Mouse (Mus musculus): ENCODE measurements around the gene Vmn1r3. TPM values are rescaled to one million over a fixed set of nuclear protein-coding genes. Genes with fewer than 3 reads are reported as not detected.
A peak's percentile ranks its signal among the peaks of the same experiment; 100 is the strongest.
"Not testable (repeated sequence)": the region's sequence is repeated elsewhere in the genome, so short reads cannot be mapped to it uniquely, and the experiment has no call there.

The Vmn1r3 gene
- polyA plus RNA-seq (2015; fragmentation: Nextera tagmentation; extraction: Ambion mirVana): not detected in 2 replicates

DNA sequence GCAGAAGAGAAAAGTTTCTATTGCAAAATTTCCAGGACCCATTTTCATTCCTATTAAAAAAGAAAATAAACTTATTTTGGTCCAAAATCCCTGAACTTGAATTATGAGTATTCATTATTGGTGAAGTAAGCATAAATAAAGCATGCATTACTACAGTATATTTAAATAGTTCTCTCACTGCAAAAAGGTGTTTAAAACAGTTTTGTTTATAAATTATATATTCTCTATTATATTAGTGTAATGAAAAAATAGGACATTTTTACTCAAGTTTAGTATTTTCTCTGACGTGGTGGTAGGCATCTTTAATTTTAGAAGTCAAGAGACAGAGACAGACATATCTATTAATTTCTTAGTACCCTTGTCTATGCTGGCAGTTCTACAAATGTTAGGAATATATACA is at the start of gene Vmn1r3:
Vmn1r3 (minus strand) TSS at position 101 of the 400 bp plus-strand sequence.
- not testable (repeated sequence) for H3K4me2 ChIP-seq (replicated peaks); H3K36me3 ChIP-seq; H3K27ac ChIP-seq; H3K4me3 ChIP-seq; H3K9ac ChIP-seq; H3K27me3 ChIP-seq; ATAC-seq (ENCODE audit: low FRiP score, low read depth); H3K4me1 ChIP-seq
- 90% methylated on average over 1 of the region's 1 CpGs for WGBS
- peaks cover 16% of the 10 kb centered on the region for H3K9me3 ChIP-seq

DNA sequence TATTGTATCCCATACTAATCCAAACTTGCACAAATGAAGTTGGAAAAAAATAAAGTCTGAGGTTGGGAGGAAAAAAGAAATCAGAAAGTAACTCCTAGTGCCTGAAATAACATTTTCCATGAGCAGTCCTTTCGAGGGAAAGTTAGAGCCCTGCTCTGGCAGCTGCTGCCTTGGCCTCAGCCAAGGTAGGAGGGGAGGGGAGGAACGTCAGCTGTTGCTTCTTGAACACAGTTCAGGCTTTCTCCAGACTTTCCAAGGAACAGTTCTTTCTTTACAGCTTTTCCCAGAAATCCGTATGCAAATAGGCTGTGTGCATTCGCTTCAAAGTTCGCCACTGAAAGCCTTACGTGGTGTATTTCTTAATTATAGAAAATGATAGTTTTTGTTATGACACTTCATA is 46.9 kb upstream of the Vmn1r3 start:
- peak; percentile 62; the same call in 1 of the 2 replicates for ATAC-seq (ENCODE audit: low FRiP score, low read depth)
- Histone ChIP-seq H3K4me2 (replicated peaks) (no peak overlapping the region), H3K4me3 (no peak overlapping the region), H3K36me3 (no peaks in the 10 kb centered on the region), H3K9me3 (peaks cover 29% of the 10 kb centered on the region), H3K27me3 (0 out of 2 replicates have a peak, but pooled peaks cover 3% of the 10 kb centered on the region), H3K27ac (no peak overlapping the region), H3K9ac (no peak overlapping the region), H3K4me1 (0 out of 2 replicates have a peak, but pooled peaks cover 2% of the 10 kb centered on the region)
- 61% methylated on average over 6 of the region's 6 CpGs for WGBS

DNA sequence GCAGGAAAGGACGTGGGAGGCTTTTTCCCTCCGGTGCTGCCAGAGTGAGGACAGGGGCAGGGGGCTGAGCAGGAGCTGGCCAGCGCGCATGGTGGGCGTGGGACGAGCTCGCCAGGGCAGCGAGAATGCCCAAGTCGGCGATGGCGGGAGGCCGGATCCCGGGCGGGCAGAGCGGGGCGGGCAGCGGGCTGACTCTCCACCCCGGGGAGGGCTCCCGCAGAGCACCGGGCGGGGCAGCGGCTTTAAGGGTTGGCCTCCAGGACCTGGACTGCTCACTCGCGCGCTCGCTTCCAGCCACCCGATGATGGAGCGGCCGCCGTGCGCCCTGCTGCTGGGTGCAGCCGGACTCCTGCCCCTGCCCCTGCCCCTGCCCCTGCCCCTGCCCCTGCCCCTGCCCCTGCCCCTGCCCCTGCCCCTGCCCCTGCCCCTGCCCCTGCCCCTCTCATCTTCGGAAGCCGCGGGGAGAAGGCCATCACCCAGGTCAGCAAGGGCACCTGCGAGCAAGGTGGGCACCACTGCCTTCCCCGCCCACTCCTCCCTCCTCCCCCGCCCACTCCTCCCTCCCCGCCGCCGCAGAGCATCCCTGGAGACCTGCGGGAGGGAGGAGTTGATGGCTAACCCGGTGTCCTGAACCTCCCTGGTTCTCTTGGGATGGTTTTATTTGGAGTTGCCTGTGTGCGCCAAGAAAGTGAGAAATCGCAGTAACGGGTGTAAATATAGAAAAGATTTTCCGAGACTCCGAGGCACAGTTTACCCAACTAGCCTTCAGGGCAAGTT is 45.9 kb upstream of the Vmn1r3 start:
- peak overlapping the region; percentile 48; the same call in 1 of the 2 replicates for H3K9ac ChIP-seq
- WGBS: 4% methylated on average over 33 of the region's 48 CpGs
- 0 out of 2 replicates have a peak, but pooled peaks cover 3% of the 10 kb centered on the region for H3K27me3 ChIP-seq
- H3K4me2 ChIP-seq (replicated peaks): peak overlapping the region; percentile 74
- no peak for ATAC-seq (ENCODE audit: low FRiP score, low read depth)
- no peaks in the 10 kb centered on the region for H3K36me3 ChIP-seq
- peaks cover 33% of the 10 kb centered on the region for H3K9me3 ChIP-seq
- no peak overlapping the region for H3K27ac ChIP-seq
- 0 out of 2 replicates have a peak, but pooled peaks cover 2% of the 10 kb centered on the region for H3K4me1 ChIP-seq
- peak overlapping the region; percentile 44 for H3K4me3 ChIP-seq

DNA sequence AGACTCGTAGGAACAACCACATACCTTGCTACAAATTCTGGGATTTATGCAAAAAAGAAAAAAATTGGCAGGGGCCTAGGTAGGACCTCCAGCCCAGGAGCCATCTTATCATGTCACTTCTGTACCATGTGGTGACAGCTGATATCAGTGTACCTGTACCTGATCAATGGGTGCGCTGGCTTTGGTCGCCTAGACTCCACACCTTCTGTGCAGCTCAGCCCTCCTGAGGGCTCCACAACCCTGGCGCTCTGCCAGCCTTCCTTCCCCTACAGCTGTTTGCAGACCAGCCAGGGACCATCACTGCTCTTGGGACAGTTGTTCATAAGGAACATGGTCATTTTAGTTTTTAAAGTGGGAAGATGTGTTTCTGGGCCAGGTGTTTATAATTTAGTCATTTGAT is 44.4 kb upstream of the Vmn1r3 start:
- 69% methylated on average over 4 of the region's 4 CpGs for WGBS
- no peak overlapping the region for H3K9ac ChIP-seq
- no peak overlapping the region for H3K4me3 ChIP-seq
- no peak overlapping the region for H3K27ac ChIP-seq
- peak; percentile 34; the same call in 1 of the 2 replicates for ATAC-seq (ENCODE audit: low FRiP score, low read depth)
- no peaks in the 10 kb centered on the region for H3K36me3 ChIP-seq
- 0 out of 2 replicates have a peak, but pooled peaks cover 2% of the 10 kb centered on the region for H3K4me1 ChIP-seq
- no peak overlapping the region for H3K4me2 ChIP-seq (replicated peaks)
- 0 out of 2 replicates have a peak, but pooled peaks cover 3% of the 10 kb centered on the region for H3K27me3 ChIP-seq
- peaks cover 44% of the 10 kb centered on the region for H3K9me3 ChIP-seq

DNA sequence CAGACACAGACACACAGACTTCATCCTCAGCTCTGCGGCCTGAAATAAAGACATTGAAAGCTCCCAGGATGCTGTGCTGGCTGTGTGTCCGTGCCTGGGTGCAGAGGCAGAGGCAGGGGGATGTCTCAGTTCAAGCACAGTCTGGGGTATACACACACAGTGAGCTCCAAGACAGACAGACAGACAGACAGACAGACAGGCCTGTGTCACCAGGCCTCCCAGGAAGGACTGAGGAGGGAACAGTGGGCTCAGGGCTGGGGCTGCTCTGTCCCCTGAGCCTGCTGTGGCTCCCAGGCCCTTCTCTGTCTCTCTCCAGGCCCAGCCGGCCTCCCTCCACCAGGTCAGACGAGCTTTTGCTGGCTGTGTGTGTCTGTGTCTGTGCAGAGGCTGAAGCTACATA is 43.3 kb upstream of the Vmn1r3 start:
- 0 out of 2 replicates have a peak, but pooled peaks cover 3% of the 10 kb centered on the region for H3K27me3 ChIP-seq
- H3K9ac ChIP-seq: no peak overlapping the region
- H3K27ac ChIP-seq: no peak overlapping the region
- 68% methylated on average over 4 of the region's 4 CpGs for WGBS
- peak; percentile 1; the same call in 1 of the 2 replicates for ATAC-seq (ENCODE audit: low FRiP score, low read depth)
- peaks cover 44% of the 10 kb centered on the region for H3K9me3 ChIP-seq
- no peaks in the 10 kb centered on the region for H3K36me3 ChIP-seq
- 0 out of 2 replicates have a peak, but pooled peaks cover 2% of the 10 kb centered on the region for H3K4me1 ChIP-seq
- H3K4me3 ChIP-seq: no peak overlapping the region
- no peak overlapping the region for H3K4me2 ChIP-seq (replicated peaks)

DNA sequence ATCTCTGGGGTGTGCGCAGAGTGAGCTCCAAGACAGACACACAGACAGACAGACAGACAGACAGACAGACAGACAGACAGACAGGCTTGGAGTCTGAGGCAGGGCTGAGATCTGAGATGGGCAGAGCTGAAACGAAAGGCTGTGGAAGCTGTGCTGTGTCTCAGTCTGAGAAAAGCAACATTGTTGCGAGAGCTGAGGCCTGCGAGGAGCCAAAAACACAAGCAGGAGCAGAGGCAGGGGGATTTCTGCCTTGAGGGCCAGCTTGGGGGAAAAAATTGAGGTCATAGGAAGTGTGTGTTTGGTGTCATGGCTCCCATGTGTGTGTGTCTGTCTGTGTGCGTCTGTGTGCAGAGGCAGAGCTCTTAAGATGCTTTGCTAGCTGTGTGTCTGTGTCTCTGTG is 42.6 kb upstream of the Vmn1r3 start:
- ATAC-seq (ENCODE audit: low FRiP score, low read depth): no peak
- Histone ChIP-seq H3K4me2 (replicated peaks) (no peak overlapping the region), H3K27ac (no peak overlapping the region), H3K27me3 (0 out of 2 replicates have a peak, but pooled peaks cover under 1% of the 10 kb centered on the region), H3K9ac (no peak overlapping the region), H3K4me1 (0 out of 2 replicates have a peak, but pooled peaks cover 2% of the 10 kb centered on the region), H3K4me3 (no peak overlapping the region), H3K9me3 (peaks cover 44% of the 10 kb centered on the region), H3K36me3 (no peaks in the 10 kb centered on the region)
- 67% methylated on average over 5 of the region's 5 CpGs for whole genome bisulfite sequencing

DNA sequence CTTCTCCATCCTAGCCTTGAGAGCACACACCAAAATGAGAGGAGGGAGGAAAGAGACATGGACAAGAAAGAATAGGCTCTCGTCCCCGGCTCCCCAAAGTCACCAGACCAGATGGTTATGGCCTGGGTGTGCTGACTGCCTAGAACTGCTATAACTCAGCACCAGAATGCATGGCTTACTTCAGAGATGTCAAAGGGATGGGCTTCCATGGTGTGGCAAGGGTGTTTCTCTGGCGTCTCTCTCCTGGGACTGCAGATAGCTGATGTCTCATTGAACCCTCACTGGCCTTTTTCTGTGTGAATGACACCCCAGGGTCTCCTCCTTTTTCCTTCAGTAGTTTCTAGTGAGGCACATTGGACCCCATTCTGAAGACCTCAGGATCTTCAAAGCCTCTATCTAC is 41.3 kb upstream of the Vmn1r3 start:
- 0 out of 2 replicates have a peak, but pooled peaks cover 2% of the 10 kb centered on the region for H3K4me1 ChIP-seq
- ATAC-seq (ENCODE audit: low FRiP score, low read depth): no peak
- peaks cover 40% of the 10 kb centered on the region for H3K9me3 ChIP-seq
- 67% methylated on average over 3 of the region's 3 CpGs for WGBS
- H3K9ac ChIP-seq: no peak overlapping the region
- H3K4me3 ChIP-seq: no peak overlapping the region
- no peak overlapping the region for H3K27ac ChIP-seq
- no peaks in the 10 kb centered on the region for H3K27me3 ChIP-seq
- H3K4me2 ChIP-seq (replicated peaks): no peak overlapping the region
- no peaks in the 10 kb centered on the region for H3K36me3 ChIP-seq

DNA sequence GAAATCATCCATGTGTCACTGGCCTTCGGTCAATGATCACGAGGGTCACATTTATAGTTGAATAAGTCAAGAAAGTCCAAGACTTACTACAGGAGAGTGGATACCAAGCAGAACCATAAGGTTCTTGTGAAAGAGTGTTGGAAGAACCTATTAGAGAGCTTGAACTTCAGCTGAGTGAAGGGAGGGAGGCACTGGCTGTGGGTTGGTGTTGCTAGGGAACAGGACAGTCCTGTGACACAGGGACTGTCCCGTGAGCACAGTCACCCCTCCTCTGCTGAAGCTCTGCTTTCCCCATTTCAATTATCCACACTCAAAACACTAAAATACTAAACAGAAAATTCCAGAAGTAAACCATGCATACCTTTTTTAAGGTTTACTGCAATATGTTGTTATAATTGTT is 40.3 kb upstream of the Vmn1r3 start:
- not testable (repeated sequence) for H3K27ac ChIP-seq; H3K27me3 ChIP-seq; H3K36me3 ChIP-seq; ATAC-seq (ENCODE audit: low FRiP score, low read depth); H3K4me1 ChIP-seq; H3K9ac ChIP-seq; H3K4me3 ChIP-seq; H3K4me2 ChIP-seq (replicated peaks)
- peaks cover 40% of the 10 kb centered on the region for H3K9me3 ChIP-seq
- WGBS: 65% methylated on average over 3 of the region's 3 CpGs

DNA sequence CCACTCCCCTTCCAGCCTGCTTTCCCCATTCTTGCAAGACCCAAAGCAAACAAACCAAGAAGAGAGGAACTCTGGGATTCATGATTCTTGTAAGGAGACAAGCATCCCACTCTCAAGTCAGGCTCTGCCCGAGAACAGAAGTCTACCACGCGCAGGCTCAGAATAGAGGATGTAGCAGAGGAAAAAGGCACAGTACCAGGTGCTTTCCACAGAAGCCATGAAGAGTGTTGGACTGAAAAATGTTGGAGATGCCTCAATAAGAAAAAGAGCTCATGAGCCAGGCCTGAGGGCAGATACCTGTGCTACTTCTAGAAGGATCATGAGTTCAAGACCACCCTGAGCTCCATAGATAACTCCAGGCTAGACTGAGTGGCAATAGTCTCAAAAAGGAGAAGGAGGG is 39.7 kb upstream of the Vmn1r3 start:
- not testable (repeated sequence) for H3K4me2 ChIP-seq (replicated peaks); H3K4me1 ChIP-seq; ATAC-seq (ENCODE audit: low FRiP score, low read depth); H3K4me3 ChIP-seq; H3K36me3 ChIP-seq; H3K9ac ChIP-seq; H3K27me3 ChIP-seq; H3K27ac ChIP-seq
- H3K9me3 ChIP-seq: peaks cover 39% of the 10 kb centered on the region
- 50% methylated on average over 3 of the region's 3 CpGs for WGBS

DNA sequence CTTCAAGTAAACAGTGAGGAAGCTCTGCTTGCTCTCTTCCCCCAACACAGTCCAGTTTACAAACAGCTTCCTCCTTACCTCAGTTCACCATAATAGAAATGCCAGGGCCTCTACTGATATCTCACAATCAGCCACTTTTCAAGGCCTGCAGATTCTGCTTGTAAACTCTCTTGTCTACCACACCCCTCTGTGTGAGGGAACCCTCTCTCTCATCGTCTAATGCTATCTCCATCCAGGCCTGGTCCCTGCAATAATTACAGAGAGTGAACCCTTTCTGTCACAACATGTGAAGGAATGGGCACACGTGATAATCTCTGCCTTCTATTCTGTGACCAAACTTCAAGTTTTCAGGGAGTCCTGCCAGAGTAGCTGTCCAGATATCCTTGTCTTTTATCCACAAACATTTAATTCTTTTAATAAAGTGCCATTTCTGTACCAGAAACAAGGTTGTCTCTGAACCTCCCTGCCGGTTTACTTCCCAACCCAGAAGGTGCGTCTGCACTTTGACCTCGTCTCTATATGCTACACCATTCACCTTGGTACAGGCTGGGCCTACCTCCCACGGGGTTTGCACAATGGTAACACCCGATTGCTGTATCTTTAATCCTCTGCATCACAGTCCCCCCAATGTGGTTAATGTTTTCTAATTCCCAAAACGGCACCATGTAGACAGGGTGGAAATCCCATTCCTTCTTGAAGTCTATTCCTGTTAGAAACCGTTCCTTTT is 38.5 kb upstream of the Vmn1r3 start:
- H3K4me1 ChIP-seq; H3K4me3 ChIP-seq; H3K4me2 ChIP-seq (replicated peaks); H3K27me3 ChIP-seq; H3K27ac ChIP-seq; ATAC-seq (ENCODE audit: low FRiP score, low read depth); H3K36me3 ChIP-seq; H3K9ac ChIP-seq: not testable (repeated sequence)
- H3K9me3 ChIP-seq: peaks cover 30% of the 10 kb centered on the region
- WGBS: 73% methylated on average over 6 of the region's 9 CpGs

DNA sequence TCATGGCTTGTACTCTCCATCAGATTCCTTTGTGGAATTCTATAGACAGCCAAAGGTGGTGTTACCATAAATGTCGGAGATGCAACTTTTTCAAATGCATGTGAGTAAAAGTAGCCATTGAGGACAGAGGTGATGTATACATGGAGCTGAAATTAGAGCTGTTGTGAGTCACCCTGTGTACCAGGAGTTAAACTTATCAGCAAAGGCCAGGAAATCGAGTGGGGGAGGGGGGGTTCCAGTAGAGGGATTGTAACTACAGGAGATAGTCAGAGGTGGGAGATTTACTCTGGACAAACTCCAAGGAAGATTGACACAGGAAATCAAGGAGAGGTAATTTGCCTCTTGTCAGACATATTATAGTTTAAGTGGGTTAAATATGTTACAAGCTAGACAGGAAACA is 31.2 kb upstream of the Vmn1r3 start:
- H3K4me1 ChIP-seq; H3K4me2 ChIP-seq (replicated peaks); H3K27me3 ChIP-seq; H3K27ac ChIP-seq; H3K4me3 ChIP-seq; ATAC-seq (ENCODE audit: low FRiP score, low read depth); H3K36me3 ChIP-seq; H3K9me3 ChIP-seq; H3K9ac ChIP-seq: not testable (repeated sequence)
- WGBS: 71% methylated on average over 2 of the region's 2 CpGs

DNA sequence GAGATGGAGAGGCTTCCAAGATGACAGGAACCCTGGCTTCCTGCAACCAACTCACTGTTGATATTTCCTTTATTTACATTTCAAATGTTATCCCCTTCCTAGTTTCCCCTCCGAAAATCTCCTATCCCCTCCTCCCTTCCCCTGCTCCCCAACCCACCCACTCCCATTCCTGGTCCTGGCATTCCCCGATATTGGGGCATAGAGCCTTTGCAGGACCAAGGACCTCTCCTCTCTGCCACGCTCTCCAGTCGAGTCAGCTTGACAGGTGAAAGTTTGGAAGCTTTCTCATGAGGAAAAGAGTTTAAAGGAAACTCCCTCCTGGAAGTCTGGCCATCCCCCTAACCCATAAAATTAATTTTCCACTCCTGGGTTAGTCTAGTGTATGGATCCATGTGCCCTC is 28.2 kb upstream of the Vmn1r3 start:
- not testable (repeated sequence) for H3K4me2 ChIP-seq (replicated peaks); H3K9me3 ChIP-seq; H3K9ac ChIP-seq; H3K27me3 ChIP-seq; ATAC-seq (ENCODE audit: low FRiP score, low read depth); H3K4me3 ChIP-seq; H3K27ac ChIP-seq; H3K36me3 ChIP-seq; H3K4me1 ChIP-seq
- 58% methylated on average over 3 of the region's 4 CpGs for WGBS
